Mouse (Mus musculus): Measurements from ENCODE around the gene Isy1.
A peak's percentile ranks its signal among the peaks of the same experiment; 100 is the strongest.

The Isy1 gene

DNA sequence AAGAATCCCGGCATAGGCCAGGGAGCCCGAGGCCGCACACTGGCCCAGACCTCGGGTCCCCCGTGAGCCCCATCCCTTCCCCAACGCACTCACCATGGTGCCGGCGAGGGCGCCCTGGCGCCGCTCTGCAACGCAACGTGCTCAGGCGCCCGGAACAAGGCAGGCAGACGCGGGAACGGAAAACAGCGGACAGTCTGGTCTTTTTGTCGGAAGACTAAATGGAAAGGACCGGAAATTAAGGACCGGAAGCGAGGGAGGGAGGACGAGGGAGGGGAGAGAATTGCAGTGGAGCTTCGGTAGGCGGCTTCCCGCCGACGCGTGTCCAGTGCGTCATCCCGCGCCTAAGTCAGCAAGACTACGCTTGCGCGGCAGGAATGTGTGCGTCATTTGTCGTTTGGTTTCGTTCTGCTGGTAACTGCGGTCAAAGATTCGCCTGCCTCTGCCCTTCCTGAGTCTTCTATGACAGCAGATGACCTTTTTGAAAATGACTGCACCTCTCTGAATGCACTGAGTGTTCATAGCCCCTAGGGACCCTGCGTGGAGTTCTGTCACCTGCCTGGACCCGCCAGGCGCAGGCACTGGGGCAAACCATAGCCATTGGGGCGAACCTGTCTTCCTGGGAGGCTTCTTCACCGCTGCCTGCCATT, at the start of gene Isy1:
Gene Isy1, minus strand, starts transcription at position 248 of the 647 bp plus-strand sequence.
- DNase-seq (ENCODE audit: low read depth) = peak; percentile 100

GRCm38 (mm10) chr6:87887594-87888233, 49.1 kb upstream of the Isy1 start, which contains the start of gene Copg1:
Copg1 (plus strand) TSS chr6:87887814.
- DNase-seq (ENCODE audit: low read depth) = peak; percentile 100

DNA sequence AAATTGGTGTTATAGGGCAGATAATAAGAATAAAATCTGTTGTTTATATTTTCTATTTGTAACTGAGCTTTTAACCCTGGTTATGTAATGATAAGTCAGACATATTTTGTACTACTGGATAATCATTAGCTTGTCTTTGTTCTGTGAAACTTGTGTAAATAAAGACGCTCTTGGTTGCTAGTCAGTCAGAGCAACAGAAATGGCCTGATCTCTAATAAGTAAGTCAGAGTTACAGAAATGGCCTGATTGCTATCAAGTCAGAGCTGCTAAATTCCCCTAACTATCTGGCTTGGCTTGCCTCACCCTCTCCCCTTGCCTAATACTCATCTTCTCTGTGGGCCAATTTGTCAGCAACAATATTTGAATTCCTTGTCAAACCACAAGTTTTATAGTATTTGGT, 48.1 kb upstream of the Isy1 start:
- DNase-seq (ENCODE audit: low read depth) = peak; percentile 7

DNA sequence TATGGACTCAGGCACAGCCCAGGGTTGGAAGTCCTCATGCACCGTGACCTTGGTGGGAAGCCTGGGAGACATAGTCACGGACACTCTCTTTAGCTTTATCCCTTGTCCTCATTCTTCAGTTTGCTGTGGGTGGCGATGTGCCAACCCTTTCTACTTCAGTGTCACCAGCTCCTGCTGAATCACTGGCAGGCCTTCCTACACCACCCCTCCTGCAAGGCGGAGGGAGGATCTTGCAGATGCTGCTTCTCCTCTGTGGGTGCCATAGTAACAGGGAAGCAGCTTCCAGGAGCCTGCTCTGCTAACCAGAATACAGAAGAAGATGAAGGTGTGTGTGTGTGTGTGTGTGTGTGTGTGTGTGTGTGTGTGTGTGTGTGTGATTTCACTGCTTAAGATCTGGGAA, 44.2 kb upstream of the Isy1 start:
- no peak for DNase-seq (ENCODE audit: low read depth)

- no peak for DNase-seq (ENCODE audit: low read depth)
Measured at GRCm38 (mm10) chr6:87882221-87882620, 43.6 kb upstream of the Isy1 start.

DNA sequence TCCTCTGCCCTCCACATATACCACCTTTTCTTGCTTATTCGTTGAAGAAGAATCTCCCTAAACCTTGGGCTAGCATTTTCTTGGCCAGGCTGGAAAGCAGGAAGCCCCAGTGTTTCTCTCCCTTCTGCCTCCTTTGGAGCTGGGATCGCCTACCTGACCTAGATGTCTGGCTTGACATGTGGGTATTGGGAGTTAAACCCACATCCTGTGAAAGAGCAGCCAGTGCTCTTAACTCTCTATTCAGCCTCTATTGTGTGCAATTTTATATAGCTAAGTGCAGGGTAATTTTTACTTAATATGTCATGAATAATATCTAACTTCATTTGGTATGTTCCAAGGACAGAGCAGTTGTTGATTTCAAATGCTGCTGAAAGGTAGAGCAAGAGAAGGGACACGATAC, 41.0 kb upstream of the Isy1 start:
- DNase-seq (ENCODE audit: low read depth) = no peak

GRCm38 (mm10) chr6:87879010-87879409, 40.4 kb upstream of the Isy1 start:
- peak; percentile 44 for DNase-seq (ENCODE audit: low read depth)

DNA sequence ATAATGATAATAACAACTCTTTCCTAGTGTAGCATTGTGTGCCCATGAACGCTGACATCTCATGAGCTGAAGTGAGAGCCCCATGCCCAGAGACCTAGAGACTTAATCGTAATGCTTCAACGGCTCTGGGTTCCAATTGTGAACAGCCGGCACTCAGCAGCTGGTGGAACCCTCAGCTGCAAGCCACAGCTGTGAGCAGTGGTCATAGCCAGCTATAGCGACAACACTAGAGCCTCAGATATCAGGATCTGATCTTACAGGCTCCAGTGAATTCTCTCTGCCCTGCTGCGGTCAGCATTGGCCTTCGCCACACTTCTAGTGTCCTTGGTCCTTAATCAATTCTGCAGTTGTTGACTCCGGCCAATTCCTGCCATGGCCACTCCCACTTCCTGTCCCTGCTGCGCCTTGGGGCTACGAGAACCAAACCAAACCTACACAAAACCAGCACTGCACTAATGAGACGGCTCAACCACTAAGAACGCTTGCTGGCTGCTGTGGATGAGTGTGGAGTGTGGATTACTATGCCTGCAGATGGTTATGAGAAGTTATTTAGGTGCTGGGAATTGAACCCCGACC, 37.6 kb upstream of the Isy1 start:
- peak; percentile 9 for DNase-seq (ENCODE audit: low read depth)

DNA sequence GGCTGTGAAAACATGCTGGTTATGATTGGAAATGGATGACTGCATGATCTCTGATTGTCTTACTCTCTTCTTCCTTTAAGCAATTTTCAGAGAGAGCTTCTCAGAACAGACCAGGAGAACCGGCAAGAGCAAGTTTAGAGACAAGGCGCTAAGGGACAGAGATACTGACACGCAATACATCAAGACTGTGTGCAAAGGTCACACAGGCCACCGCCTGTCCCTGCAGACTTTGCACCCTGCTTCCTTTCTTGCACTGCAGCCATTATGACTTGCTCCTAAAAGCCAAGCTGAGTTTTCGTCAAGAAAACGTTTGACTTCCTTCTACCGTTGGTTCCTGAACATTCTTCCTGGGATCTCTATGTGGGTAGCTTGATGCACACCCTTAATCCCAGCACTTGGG, 37.0 kb upstream of the Isy1 start:
- no peak for DNase-seq (ENCODE audit: low read depth)

- no peak for DNase-seq (ENCODE audit: low read depth)
Measured at GRCm38 (mm10) chr6:87875083-87875482, 36.5 kb upstream of the Isy1 start.

DNA sequence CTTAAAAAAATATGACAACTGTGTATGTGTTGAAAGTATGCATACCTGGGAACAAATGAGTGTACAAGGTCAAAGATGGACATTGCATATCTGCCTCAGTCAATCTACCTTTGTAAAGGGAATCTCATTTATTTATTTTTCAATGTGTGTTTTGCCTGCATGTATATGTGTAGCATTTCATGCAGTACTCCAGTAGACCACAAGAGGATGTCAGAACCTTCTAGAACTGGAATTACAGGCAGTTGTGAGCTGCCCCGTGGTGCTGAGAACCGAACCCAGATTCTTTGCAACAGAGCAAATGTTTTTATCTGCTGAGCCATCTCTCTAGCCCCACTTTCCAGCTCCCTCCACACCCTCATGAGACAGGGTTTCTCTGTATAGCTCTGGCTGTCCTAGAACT, 35.4 kb upstream of the Isy1 start:
- DNase-seq (ENCODE audit: low read depth) = no peak

GRCm38 (mm10) chr6:87873104-87873503, 34.5 kb upstream of the Isy1 start:
- no peak for DNase-seq (ENCODE audit: low read depth)

- DNase-seq (ENCODE audit: low read depth) = no peak
Measured at GRCm38 (mm10) chr6:87871240-87871639, 32.6 kb upstream of the Isy1 start.

GRCm38 (mm10) chr6:87870440-87870839, 31.8 kb upstream of the Isy1 start:
- no peak for DNase-seq (ENCODE audit: low read depth)

GRCm38 (mm10) chr6:87868871-87869506, 30.4 kb upstream of the Isy1 start:
- DNase-seq (ENCODE audit: low read depth) = no peak

DNA sequence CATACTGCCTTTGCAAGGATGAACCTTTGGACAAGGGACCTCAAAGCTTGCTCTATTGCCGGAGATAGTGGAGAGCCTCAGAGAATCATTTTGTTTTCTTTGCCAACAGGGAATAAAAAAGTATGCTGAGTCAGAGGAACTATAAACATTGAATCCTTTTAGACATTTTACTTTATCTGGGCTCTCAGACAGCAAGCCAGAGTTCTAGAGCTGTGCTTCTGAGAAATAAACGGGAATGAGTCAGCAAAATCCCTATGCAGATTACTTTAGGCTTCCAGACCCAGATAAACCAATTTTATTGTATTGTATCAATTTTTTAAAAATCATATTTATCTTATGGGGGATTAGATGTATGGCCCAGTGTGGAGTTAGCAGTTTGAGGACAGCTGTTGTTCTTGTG, 28.7 kb upstream of the Isy1 start:
- no peak for DNase-seq (ENCODE audit: low read depth)

- DNase-seq (ENCODE audit: low read depth) = no peak
Measured at GRCm38 (mm10) chr6:87866211-87866610, 27.6 kb upstream of the Isy1 start.

GRCm38 (mm10) chr6:87857071-87857470, 18.5 kb upstream of the Isy1 start:
- DNase-seq (ENCODE audit: low read depth) = no peak

GRCm38 (mm10) chr6:87853446-87853845, 14.8 kb upstream of the Isy1 start:
- DNase-seq (ENCODE audit: low read depth) = no peak

GRCm38 (mm10) chr6:87851871-87852270, 13.3 kb upstream of the Isy1 start:
- no peak for DNase-seq (ENCODE audit: low read depth)

- DNase-seq (ENCODE audit: low read depth) = peak; percentile 98
Measured at GRCm38 (mm10) chr6:87850900-87851614, 12.5 kb upstream of the Isy1 start, which contains the start of gene Cnbp. Cnbp (minus strand) TSS chr6:87851106.

DNA sequence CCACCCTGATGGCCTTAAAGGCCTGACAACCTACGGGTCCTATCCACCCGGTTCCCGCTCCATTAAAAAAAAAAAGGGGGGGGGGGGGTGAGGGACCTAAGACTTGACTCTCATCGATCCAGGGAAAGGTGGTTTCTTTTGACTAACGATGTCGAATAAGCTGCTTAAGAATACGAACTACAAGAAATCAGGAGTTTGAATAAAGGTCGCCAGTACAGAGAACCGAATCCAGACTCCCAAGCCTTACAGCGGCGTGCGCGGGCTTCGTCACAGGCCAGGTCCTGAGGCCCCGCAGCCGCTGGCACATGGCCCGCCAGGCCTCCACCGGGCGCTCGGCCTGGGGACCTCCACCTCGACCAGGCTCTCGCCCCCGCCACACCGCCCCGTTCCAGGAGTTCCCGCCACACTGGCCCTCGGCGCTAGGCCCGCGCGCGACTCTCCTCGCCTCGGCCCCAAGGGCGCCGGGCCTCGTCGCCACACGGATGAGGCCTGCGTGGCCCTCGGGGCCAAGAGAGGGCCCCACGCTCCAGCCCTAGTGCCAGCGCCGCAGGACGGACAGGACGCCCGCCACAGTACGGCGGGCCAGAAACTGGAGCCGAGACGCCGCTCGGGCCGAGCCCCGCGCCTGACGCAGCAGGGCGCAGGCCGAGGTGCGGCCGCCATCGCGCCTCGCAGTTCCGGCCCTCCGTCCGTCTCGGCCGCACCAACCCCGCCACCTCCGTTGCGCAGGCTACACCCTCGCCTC, 11.7 kb upstream of the Isy1 start:
- DNase-seq (ENCODE audit: low read depth) = peak; percentile 72
